ENCODE assay signal across 8 mouse cellular contexts in the genomic region with DNA sequence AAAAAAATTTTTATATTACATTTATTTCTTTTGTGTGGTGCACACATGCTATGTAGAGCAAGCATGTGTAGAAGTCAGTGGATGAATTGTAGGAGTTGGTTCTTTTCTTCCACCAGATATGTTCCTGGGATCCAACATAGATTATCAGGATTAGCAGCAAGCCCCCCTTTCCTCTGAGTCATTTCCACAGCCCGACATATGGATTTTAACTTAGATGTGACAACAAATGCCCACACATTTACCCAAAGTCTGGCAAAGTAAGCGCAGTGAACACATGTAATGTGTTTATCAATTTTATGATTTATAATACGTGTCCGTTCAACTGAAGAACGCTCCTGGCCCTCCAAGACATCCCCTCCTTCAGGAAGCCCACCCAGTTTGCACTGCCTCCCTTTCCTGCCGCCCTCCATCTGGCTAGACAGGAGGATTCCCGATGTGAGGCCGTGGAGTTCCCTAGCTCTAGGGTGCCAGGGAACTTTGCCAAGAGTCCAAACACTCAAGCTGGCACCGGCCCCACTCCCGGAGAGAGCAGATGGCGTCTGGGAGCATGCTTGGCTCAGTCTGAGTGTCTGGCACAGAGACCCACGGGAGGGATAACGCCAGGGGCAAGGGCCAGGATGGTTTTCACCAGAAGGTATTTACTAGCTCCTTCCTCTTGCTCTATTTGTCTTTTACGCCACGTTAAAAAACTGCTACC. TPM values are rescaled to one million over a fixed set of nuclear protein-coding genes. Genes with fewer than 3 reads are reported as not detected.
DNase-seq lines count a peak whose midpoint lies in the region; ATAC-seq and TF ChIP-seq lines count a peak whose summit lies in the region.

No protein-coding gene starts in this region.

- H3K4me1 ChIP-seq in forebrain, embryonic 12.5 days: peaks cover 16% of the 10 kb centered on the region
- 0 out of 2 replicates have a peak, but pooled peaks cover 2% of the 10 kb centered on the region for H3K4me1 ChIP-seq in forebrain, embryonic 11.5 days (replicated peaks; ENCODE audit: control insufficient read depth, insufficient read depth, low read length)
- peaks cover 12% of the 10 kb centered on the region for H3K4me1 ChIP-seq in midbrain, embryonic 12.5 days
- peaks cover 17% of the 10 kb centered on the region for H3K4me1 ChIP-seq in thymus, adult 2 months (replicated peaks; ENCODE audit: control insufficient read depth, insufficient read depth, low read length)

- H3K4me2 ChIP-seq in forebrain, embryonic 12.5 days: no peak overlapping the region
- no peak overlapping the region for H3K4me2 ChIP-seq in forebrain, embryonic 11.5 days (ENCODE audit: low read depth, low read length, severe bottlenecking)
- H3K4me2 ChIP-seq in midbrain, embryonic 12.5 days (replicated peaks): no peak overlapping the region

- H3K4me3 ChIP-seq in forebrain, embryonic 12.5 days (replicated peaks): no peak overlapping the region
- H3K4me3 ChIP-seq in forebrain, embryonic 11.5 days (ENCODE audit: low read depth, low read length): no peak overlapping the region
- H3K4me3 ChIP-seq in midbrain, embryonic 12.5 days: no peak overlapping the region
- no peak overlapping the region for H3K4me3 ChIP-seq in thymus, adult 2 months (ENCODE audit: control insufficient read depth, insufficient read depth, low read length)

- WGBS in forebrain, embryonic 12.5 days: 72% methylated on average over 15 of the region's 15 CpGs
- WGBS in forebrain, embryonic 11.5 days: 81% methylated on average over 15 of the region's 15 CpGs
- 79% methylated on average over 15 of the region's 15 CpGs for WGBS in midbrain, embryonic 12.5 days
- WGBS in thymus, adult 2 months: 92% methylated on average over 15 of the region's 15 CpGs

- no peaks in the 10 kb centered on the region for H3K9me3 ChIP-seq in forebrain, embryonic 12.5 days
- H3K9me3 ChIP-seq in forebrain, embryonic 11.5 days (ENCODE audit: control insufficient read depth, low read length): no peaks in the 10 kb centered on the region
- H3K9me3 ChIP-seq in midbrain, embryonic 12.5 days: no peaks in the 10 kb centered on the region

- peak overlapping the region; percentile 53 for H3K27ac ChIP-seq in forebrain, embryonic 12.5 days
- H3K27ac ChIP-seq in forebrain, embryonic 11.5 days (ENCODE audit: low read depth, low read length): no peak overlapping the region
- peak overlapping the region; percentile 25; the same call in 1 of the 2 replicates for H3K27ac ChIP-seq in midbrain, embryonic 12.5 days (replicated peaks)
- H3K27ac ChIP-seq in thymus, adult 2 months (ENCODE audit: control insufficient read depth, insufficient read depth, low read length): no peak overlapping the region

- H3K27me3 ChIP-seq in forebrain, embryonic 12.5 days: peaks cover 48% of the 10 kb centered on the region
- peaks cover 15% of the 10 kb centered on the region for H3K27me3 ChIP-seq in forebrain, embryonic 11.5 days (ENCODE audit: control insufficient read depth, insufficient read depth, low read length)
- H3K27me3 ChIP-seq in midbrain, embryonic 12.5 days: peaks cover 59% of the 10 kb centered on the region
- H3K27me3 ChIP-seq in thymus, adult 2 months (ENCODE audit: control insufficient read depth, insufficient read depth, low read length): no peaks in the 10 kb centered on the region; the same call in 1 of the 2 replicates

- no peaks in the 10 kb centered on the region for H3K36me3 ChIP-seq in forebrain, embryonic 12.5 days (replicated peaks)
- no peaks in the 10 kb centered on the region for H3K36me3 ChIP-seq in forebrain, embryonic 11.5 days (ENCODE audit: control insufficient read depth, insufficient read depth, low read length)
- H3K36me3 ChIP-seq in midbrain, embryonic 12.5 days: no peaks in the 10 kb centered on the region
- no peaks in the 10 kb centered on the region for H3K36me3 ChIP-seq in thymus, adult 2 months (ENCODE audit: control insufficient read depth, insufficient read depth, low read length)

- DNase-seq in forebrain, embryonic 11.5 days (ENCODE audit: low spot score): no peak
- DNase-seq in cerebellum, adult 9-10 months: peak; percentile 100
- DNase-seq in gastrocnemius, postnatal 4 days (ENCODE audit: low spot score in 2 of 2): peak; percentile 70 to 84
- DNase-seq in layer of hippocampus, adult 9-10 months (ENCODE audit: low spot score): peak; percentile 82
- peak; percentile 77 for DNase-seq in testis, postnatal 14 days (ENCODE audit: low spot score)
- DNase-seq in thymus, adult 2 months: no peak

- TF ChIP-seq CTCF in thymus, adult 2 months (IDR thresholded peaks at IDR 0.05; ENCODE audit: borderline replicate concordance, control insufficient read depth, extremely low read depth, insufficient read depth, low read length, poor library complexity): no peak

- peak; percentile 21; the same call in 1 of the 2 replicates for ATAC-seq in forebrain, embryonic 12.5 days (ENCODE audit: low FRiP score)
- no peak for ATAC-seq in forebrain, embryonic 11.5 days (replicated peaks; ENCODE audit: low FRiP score)
- no peak for ATAC-seq in midbrain, embryonic 12.5 days (ENCODE audit: low FRiP score, low read depth)

- no peak overlapping the region for H3K9ac ChIP-seq in forebrain, embryonic 12.5 days
- no peak overlapping the region for H3K9ac ChIP-seq in forebrain, embryonic 11.5 days (ENCODE audit: low read length)
- H3K9ac ChIP-seq in midbrain, embryonic 12.5 days (replicated peaks): no peak overlapping the region

- no peak for TF ChIP-seq POLR2A in thymus, adult 2 months (IDR thresholded peaks at IDR 0.05; ENCODE audit: control insufficient read depth, extremely low read depth, insufficient read depth, low read length, poor library complexity)

RNA-seq across cellular contexts. Expression of a gene that starts 1.3 kb away (rescaled TPM):
- polyA plus RNA-seq in forebrain, embryonic 12.5 days (2016; fragmentation: Nextera tagmentation; extraction: Ambion mirVana): 3.2 and 4.0 TPM in 2 replicates
- 2.7 and 3.2 TPM in 2 replicates for polyA plus RNA-seq in forebrain, embryonic 11.5 days (2014; fragmentation: Nextera tagmentation; extraction: Ambion mirVana)
- total RNA-seq in gastrocnemius, postnatal 4 days (2021): not detected
- 3.1 and 3.9 TPM in 2 replicates for polyA plus RNA-seq in midbrain, embryonic 12.5 days (2016; fragmentation: Nextera tagmentation; extraction: Ambion mirVana)
- 1.4 and 2.9 TPM in 2 replicates for polyA plus RNA-seq in thymus, adult 2 months (2012; rRNA removed)

RNA-seq across cellular contexts. Expression of a gene that starts 4.3 kb away (rescaled TPM):
- polyA plus RNA-seq in forebrain, embryonic 12.5 days (2016; fragmentation: Nextera tagmentation; extraction: Ambion mirVana): 31.3 and 31.6 TPM in 2 replicates
- 30.4 and 35.1 TPM in 2 replicates for polyA plus RNA-seq in forebrain, embryonic 11.5 days (2014; fragmentation: Nextera tagmentation; extraction: Ambion mirVana)
- total RNA-seq in gastrocnemius, postnatal 4 days (2021): 10 to 100 TPM; 12.1 to 12.9 TPM
- polyA plus RNA-seq in midbrain, embryonic 12.5 days (2016; fragmentation: Nextera tagmentation; extraction: Ambion mirVana): 29.0 and 33.9 TPM in 2 replicates
- 153 and 164 TPM in 2 replicates for polyA plus RNA-seq in thymus, adult 2 months (2012; rRNA removed)

RNA-seq across cellular contexts. Expression of a gene that starts 10.6 kb away (rescaled TPM):
- 1.3 and 1.6 TPM in 2 replicates for polyA plus RNA-seq in forebrain, embryonic 12.5 days (2016; fragmentation: Nextera tagmentation; extraction: Ambion mirVana)
- 1.1 and 1.6 TPM in 2 replicates for polyA plus RNA-seq in forebrain, embryonic 11.5 days (2014; fragmentation: Nextera tagmentation; extraction: Ambion mirVana)
- total RNA-seq in gastrocnemius, postnatal 4 days (2021): 10 to 100 TPM; 21.4 to 24.6 TPM
- polyA plus RNA-seq in midbrain, embryonic 12.5 days (2016; fragmentation: Nextera tagmentation; extraction: Ambion mirVana): 1.3 and 1.6 TPM in 2 replicates
- polyA plus RNA-seq in thymus, adult 2 months (2012; rRNA removed): 125 and 157 TPM in 2 replicates

RNA-seq across cellular contexts. Expression of a gene that starts 17.3 kb away (rescaled TPM):
- polyA plus RNA-seq in forebrain, embryonic 12.5 days (2016; fragmentation: Nextera tagmentation; extraction: Ambion mirVana): 49.8 and 51.1 TPM in 2 replicates
- 52.2 and 56.4 TPM in 2 replicates for polyA plus RNA-seq in forebrain, embryonic 11.5 days (2014; fragmentation: Nextera tagmentation; extraction: Ambion mirVana)
- 10 to 100 TPM; 24.5 to 25.7 TPM for total RNA-seq in gastrocnemius, postnatal 4 days (2021)
- polyA plus RNA-seq in midbrain, embryonic 12.5 days (2016; fragmentation: Nextera tagmentation; extraction: Ambion mirVana): 49.1 and 50.1 TPM in 2 replicates
- polyA plus RNA-seq in thymus, adult 2 months (2012; rRNA removed): 141 and 146 TPM in 2 replicates

RNA-seq across cellular contexts. Expression of a gene that starts 17.5 kb away (rescaled TPM):
- 36.1 and 38.1 TPM in 2 replicates for polyA plus RNA-seq in forebrain, embryonic 12.5 days (2016; fragmentation: Nextera tagmentation; extraction: Ambion mirVana)
- polyA plus RNA-seq in forebrain, embryonic 11.5 days (2014; fragmentation: Nextera tagmentation; extraction: Ambion mirVana): 30.5 and 38.0 TPM in 2 replicates
- total RNA-seq in gastrocnemius, postnatal 4 days (2021): 10 to 100 TPM; 55.6 to 55.8 TPM
- polyA plus RNA-seq in midbrain, embryonic 12.5 days (2016; fragmentation: Nextera tagmentation; extraction: Ambion mirVana): 38.4 and 43.4 TPM in 2 replicates
- 166 and 181 TPM in 2 replicates for polyA plus RNA-seq in thymus, adult 2 months (2012; rRNA removed)

Comparison
In these comparisons a context has a peak if more than half of its experiments do, and no peak if none do; other contexts are left out.
1. H3K27ac ChIP-seq: peak in forebrain, embryonic 12.5 days (single experiment) and midbrain, embryonic 12.5 days (single experiment); none in forebrain, embryonic 11.5 days (single experiment) and thymus, adult 2 months (single experiment).
2. DNase-seq: peak in cerebellum, adult 9-10 months (single experiment), gastrocnemius, postnatal 4 days (2 of 2), layer of hippocampus, adult 9-10 months (single experiment) and testis, postnatal 14 days (single experiment); none in forebrain, embryonic 11.5 days (single experiment) and thymus, adult 2 months (single experiment).
3. RNA of a gene that starts 10.6 kb away (polyA plus RNA-seq): 125 to 157 TPM in thymus, adult 2 months; 1.1 to 1.6 TPM in forebrain, embryonic 11.5 days, 1.3 to 1.6 TPM in midbrain, embryonic 12.5 days and 1.3 to 1.6 TPM in forebrain, embryonic 12.5 days; every median in the first group is over 10 times any median in the second.